ENCODE assay signal across 27 mouse cellular contexts in genomic region chrX:108704312-108704711, GRCm38 (mm10). TPM values are rescaled to one million over a fixed set of nuclear protein-coding genes. Genes with fewer than 3 reads are reported as not detected.
"Had no signal": no experiment of that assay in that cellular context is flagged by ENCODE, and none has a peak within 500 bp of the region (broad histone marks: within the 10 kb centered on the region; RNA-seq: fewer than 3 reads in every experiment).

No protein-coding gene starts in this region.

- H3K9ac ChIP-seq: liver, embryonic 12.5 days; liver, embryonic 15.5 days; lung, embryonic 15.5 days; midbrain, embryonic 12.5 days; midbrain, embryonic 15.5 days; neural tube, embryonic 12.5 days; neural tube, embryonic 15.5 days had no signal

- H3K27ac ChIP-seq: layer of hippocampus, adult 2 months; left cerebral cortex, adult 2 months; liver, embryonic 12.5 days; liver, embryonic 15.5 days; lung, embryonic 15.5 days; midbrain, embryonic 12.5 days; midbrain, embryonic 15.5 days; neural tube, embryonic 12.5 days; neural tube, embryonic 15.5 days had no signal

- H3K4me1 ChIP-seq: liver, embryonic 12.5 days; liver, embryonic 15.5 days; lung, embryonic 15.5 days; midbrain, embryonic 12.5 days; midbrain, embryonic 15.5 days; neural tube, embryonic 12.5 days; neural tube, embryonic 15.5 days had no signal

- DNase-seq: kidney, adult 8-10 months; kidney, postnatal 14 days; layer of hippocampus, adult 9-11 months; layer of hippocampus, postnatal 36 days; lung, adult 18-20 months; lung, postnatal 14 days; lung, postnatal 4 days; right cerebral cortex, adult 18-20 months; right cerebral cortex, postnatal 14 days; right cerebral cortex, postnatal 4 days; thymus, postnatal 25 days had no signal

- H3K9me3 ChIP-seq: liver, embryonic 12.5 days; liver, embryonic 15.5 days; lung, embryonic 15.5 days; midbrain, embryonic 12.5 days; midbrain, embryonic 15.5 days; neural tube, embryonic 12.5 days; neural tube, embryonic 15.5 days had no signal

- H3K36me3 ChIP-seq: liver, embryonic 12.5 days; liver, embryonic 15.5 days; lung, embryonic 15.5 days; midbrain, embryonic 12.5 days; midbrain, embryonic 15.5 days; neural tube, embryonic 12.5 days; neural tube, embryonic 15.5 days had no signal

- H3K4me2 ChIP-seq: liver, embryonic 12.5 days; liver, embryonic 15.5 days; lung, embryonic 15.5 days; midbrain, embryonic 12.5 days; midbrain, embryonic 15.5 days; neural tube, embryonic 12.5 days; neural tube, embryonic 15.5 days had no signal

- H3K27me3 ChIP-seq: liver, embryonic 12.5 days; liver, embryonic 15.5 days; lung, embryonic 15.5 days; midbrain, embryonic 12.5 days; midbrain, embryonic 15.5 days; neural tube, embryonic 12.5 days; neural tube, embryonic 15.5 days had no signal

- H3K4me3 ChIP-seq: layer of hippocampus, adult 2 months; left cerebral cortex, adult 2 months; liver, embryonic 12.5 days; liver, embryonic 15.5 days; lung, embryonic 15.5 days; midbrain, embryonic 12.5 days; midbrain, embryonic 15.5 days; neural tube, embryonic 12.5 days; neural tube, embryonic 15.5 days had no signal

- ATAC-seq: liver, embryonic 12.5 days; midbrain, embryonic 15.5 days had no signal

RNA-seq across cellular contexts. Expression of gene Gm379, which starts 39.6 kb away (rescaled TPM):
- total RNA-seq: layer of hippocampus, adult 2 months; layer of hippocampus, postnatal 36 days; left cerebral cortex, adult 2 months; left cerebral cortex, postnatal 10 days; left cerebral cortex, postnatal 36 days; megakaryocyte, adult 5-6 weeks had no signal
- polyA plus RNA-seq: limb, embryonic 11.5 days; limb, embryonic 14.5 days; liver, embryonic 12.5 days; lung, embryonic 15.5 days; midbrain, embryonic 12.5 days; midbrain, embryonic 15.5 days; neural tube, embryonic 12.5 days; neural tube, embryonic 15.5 days; stomach, embryonic 14.5 days; thymus, postnatal 0 days had no signal
